Mouse (Mus musculus): Measurements from ENCODE around the gene Arvcf. TPM values are rescaled to one million over a fixed set of nuclear protein-coding genes. Genes with fewer than 3 reads are reported as not detected.

Gene Arvcf
- total RNA-seq, 2 experiments from 2014 or later: 40.7 TPM

Small RNA genes lying within 50 kb of the gene (microRNA-seq; reads per million reads assigned to microRNA genes)
- gene Gm26219: 0 reads per million in 2 experiments
- gene Mir185: 1,206 to 2,074 reads per million in 2 experiments

Other genes starting within 250 kb of the Arvcf start
- 100 to 1,000 TPM; 128 to 135 TPM for gene Rtn4r, start 220.5 kb upstream of the Arvcf start, total RNA-seq (2021)
- not detected for gene Ccdc188, start 130.3 kb upstream of the Arvcf start, total RNA-seq (2021)
- gene Zdhhc8, start 113.0 kb upstream of the Arvcf start, total RNA-seq (2021): 100 to 1,000 TPM; 106 to 124 TPM
- 10 to 100 TPM; 41.8 to 48.5 TPM for gene Trmt2a, start 99.5 kb upstream of the Arvcf start, total RNA-seq (2021)
- 10 to 100 TPM; 85.5 to 91.0 TPM for gene Ranbp1, start 99.5 kb upstream of the Arvcf start, total RNA-seq (2021)
- gene Gm49776, start 89.9 kb upstream of the Arvcf start, total RNA-seq (2021): not detected
- gene Dgcr8, start 58.9 kb upstream of the Arvcf start, total RNA-seq (2021): 10 to 100 TPM; 41.7 to 42.4 TPM
- 100 to 1,000 TPM; 137 to 148 TPM for gene Tango2, start 79 bp upstream of the Arvcf start, total RNA-seq (2021)
- 10 to 100 TPM; 19.4 to 21.3 TPM for gene Txnrd2, start 78.2 kb downstream of the Arvcf start, total RNA-seq (2021)
- 10 to 100 TPM; 90.5 to 91.4 TPM for gene Comt, start 78.7 kb downstream of the Arvcf start, total RNA-seq (2021)
- 1 to 10 TPM; 6.2 to 7.1 TPM for gene Gnb1l, start 150.5 kb downstream of the Arvcf start, total RNA-seq (2021)
- gene Rtl10, start 150.7 kb downstream of the Arvcf start, total RNA-seq (2021): 1 to 10 TPM; 6.4 to 9.7 TPM
- gene Tbx1, start 242.5 kb downstream of the Arvcf start, total RNA-seq (2021): 1 to 10 TPM; 1.3 TPM